Mouse (Mus musculus) embryo, embryonic 9.5 days (tissue): ENCODE measurements around the gene Iah1.
A peak's percentile ranks its signal among the peaks of the same experiment; 100 is the strongest.

Source experiments
- DNase-seq: peaks from one replicate; pipeline ENCODE4 v3.0.0-alpha.2; 2017; ENCODE audit errors: extremely low spot score

Iah1 gene

DNA sequence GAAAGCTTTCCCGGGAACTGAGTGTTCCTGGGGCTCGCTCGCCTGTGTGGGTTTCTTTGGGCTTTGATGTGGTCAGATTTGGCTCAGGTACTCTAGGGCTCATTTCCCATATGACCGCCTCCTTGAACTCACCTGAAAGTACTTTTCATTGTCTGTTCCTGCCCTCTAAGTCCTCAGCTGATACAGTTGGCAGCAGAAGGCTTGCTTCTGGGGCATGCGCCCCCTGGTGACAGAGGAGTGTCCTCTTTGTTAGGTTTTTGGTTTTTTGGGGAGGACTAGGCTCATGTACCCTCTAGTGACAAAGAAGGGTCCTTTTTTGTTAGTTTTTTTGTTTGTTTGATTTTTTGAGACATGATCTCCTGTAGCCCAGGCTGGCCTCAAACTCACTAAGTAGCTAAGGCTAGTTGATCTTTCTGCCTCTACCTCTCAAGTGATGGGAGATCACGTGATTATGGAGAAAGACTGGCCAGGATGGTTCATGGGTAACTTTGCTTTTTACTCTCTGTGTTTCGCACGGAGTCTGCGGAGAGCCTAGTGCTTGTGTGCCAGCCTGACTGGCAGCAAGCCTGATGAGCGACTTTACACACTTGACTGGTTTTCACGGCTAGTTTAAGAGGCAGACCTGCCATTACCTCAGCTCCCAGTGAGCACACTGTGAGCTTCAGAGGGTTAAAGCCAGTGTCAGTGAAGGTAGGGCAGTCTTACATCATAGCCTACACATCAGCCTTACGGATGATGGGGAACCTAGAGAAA, 2.1 kb downstream of the Iah1 start:
- peak; percentile 44 for DNase-seq

DNA sequence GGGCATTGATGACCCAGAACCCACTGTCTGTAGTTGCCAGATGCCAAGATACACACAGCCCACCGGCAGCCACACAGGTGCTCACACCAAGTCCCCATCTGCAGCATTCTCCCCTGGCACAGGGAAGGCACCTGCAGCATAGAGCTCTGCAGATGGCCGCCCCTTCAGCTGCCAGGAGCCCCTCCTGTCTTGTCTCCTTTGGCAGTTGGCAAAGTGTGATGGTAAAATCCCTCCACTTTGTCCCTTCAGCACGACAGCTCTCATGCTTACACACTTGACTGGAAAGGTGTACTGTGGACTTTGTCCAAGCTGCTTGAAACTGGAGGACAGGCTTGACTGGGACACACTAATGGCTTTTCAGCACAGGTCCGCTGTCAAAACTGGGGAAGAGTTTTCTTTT, 4.1 kb downstream of the Iah1 start:
- no peak for DNase-seq

DNA sequence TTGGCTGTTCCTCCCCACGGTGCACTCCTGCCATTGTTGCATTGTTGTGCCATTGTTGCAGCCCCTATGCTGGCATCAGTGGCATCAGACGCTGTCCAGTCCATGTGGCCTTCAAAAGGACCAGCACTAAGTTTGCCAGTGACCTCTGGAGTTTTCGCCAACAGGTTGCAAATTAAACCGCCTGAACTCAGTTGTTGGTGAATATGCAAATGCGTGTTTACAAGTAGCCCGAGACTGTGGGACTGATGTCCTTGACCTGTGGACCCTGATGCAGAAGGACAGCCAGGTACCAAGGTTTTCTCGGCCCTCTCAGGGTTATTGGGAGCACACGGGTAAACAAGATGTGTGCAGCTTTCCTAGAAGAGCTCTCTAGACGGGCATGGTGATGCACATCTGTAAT, 5.0 kb downstream of the Iah1 start:
- DNase-seq = no peak

DNA sequence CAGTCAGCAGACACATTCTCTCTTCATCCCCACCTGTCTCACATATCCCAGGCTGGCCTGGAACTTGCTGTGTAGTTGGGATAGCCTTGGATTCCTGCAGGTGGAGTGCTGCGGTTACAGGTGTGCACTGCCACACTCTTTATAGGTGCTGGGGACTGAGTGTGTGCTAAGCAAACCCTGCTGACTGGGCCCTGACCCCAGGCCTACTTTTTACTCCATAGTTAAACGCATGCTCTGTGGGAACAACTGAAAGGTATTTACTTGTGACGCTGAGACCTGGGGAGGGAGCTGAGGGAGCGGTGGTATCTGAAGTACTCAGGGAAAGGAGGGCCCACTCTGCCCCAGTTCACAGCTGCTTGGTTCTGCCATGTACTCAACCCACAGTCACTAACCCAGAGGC, 6.1 kb downstream of the Iah1 start:
- DNase-seq = no peak

DNA sequence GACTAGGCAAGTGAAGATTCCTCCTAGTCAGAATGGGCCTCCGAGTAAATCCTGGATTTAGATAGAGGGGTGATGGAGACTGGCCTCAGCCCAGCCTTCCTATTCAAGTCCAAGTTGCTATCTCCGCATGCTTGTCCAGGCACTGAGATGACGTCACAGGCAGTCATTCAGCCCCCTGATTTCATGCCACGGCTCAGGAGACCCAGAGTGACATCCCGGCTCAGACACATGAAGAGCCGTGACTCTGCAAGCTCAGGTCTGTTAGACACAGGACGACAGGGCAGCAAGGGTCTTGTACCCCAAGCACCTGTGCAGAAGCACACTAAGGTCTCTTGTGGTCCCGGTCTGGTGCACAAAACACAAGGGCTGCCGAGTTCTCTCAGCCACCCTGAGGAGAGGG, 6.7 kb downstream of the Iah1 start:
- DNase-seq = no peak

DNA sequence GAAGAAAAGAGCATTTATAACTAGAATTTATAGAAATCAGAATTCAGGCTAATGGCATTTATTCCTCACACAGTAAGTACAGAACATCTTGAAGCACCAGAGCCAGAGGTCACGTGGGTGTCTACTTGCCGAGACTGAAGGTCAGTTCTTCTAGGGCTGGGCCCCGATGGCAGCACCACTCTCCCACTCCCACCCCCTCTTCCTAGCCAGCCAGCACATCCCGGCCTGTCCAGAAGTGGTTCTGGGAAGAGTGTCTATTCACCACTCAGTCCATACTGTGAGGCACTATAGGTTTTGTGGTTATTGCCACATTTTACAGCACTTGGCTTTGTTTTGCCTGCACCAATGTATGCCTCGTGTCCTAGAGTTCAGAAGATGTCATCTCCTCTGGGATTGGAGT, 7.9 kb downstream of the Iah1 start:
- no peak for DNase-seq

DNA sequence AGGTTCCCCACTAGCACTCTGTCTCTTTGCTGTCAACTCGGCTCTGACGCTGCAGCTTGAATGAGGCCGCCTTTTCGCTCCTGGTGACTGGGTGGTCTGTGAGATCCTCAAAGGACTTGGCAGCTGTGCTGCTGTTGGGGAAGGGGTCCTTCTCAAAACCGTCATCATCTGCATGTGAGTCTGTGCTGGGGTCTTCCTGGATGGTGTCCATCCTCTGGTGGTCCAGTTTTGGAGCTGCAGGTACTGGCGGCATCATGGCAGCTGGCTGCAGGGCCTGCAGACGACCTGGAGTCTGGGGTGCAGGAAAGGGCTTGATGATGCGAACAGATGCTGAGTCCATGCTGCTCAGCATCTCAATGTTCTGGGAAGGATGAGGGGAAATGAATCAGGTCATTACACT, 9.1 kb downstream of the Iah1 start:
- no peak for DNase-seq

DNA sequence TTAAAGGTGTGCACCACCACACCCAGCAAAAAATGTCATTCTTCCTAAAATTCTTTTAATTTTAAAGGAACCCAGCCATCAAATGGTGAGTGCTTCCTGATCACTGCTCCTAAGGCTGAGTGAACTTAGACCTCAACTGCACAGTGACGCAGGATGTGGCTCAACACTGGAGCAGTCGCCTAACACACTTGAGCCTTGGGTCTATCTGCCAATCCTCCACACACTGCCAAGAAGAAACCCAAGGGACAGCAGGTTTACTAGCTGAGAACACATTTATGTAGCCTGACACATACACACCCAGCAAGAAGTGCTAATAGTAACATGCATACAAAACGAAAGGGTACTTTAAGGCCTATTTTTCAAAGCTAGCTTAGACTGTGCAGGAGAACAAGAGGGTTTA, 10.1 kb downstream of the Iah1 start:
- no peak for DNase-seq

DNA sequence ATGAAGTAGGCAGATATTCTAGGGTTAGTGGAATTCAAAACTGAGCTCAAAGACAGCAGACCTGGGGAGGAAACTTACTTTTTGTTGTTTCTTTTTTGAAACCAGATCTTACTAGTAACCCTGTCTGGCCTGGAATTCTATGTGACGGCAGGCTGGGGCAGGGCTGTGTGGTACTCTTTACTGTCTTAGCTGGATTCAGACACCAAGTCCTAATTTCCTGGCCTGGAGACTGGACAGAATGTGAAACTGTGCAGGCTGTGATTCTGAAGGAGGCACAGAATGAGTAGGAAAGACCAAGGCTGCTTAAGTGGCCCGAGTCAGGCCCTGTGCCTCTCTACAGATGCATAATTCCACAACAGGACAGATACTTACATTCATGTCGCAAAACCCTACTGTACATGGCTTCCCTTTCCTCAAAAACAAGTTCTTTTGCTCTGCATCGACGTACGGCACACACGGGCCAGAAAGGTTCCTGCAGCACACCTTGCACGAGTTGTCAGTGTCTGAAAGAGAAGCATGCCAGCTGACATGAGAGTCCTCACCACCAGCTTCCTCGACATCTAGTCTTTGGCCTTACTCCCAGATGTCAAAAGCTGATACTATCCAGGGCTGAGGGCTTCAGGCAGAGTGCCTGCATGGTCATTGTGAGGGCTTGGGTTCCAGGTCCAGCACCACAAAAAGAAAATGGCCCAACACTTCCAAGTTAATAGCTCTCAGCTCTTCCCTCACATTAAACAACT, 13.6 kb downstream of the Iah1 start:
- DNase-seq = no peak

DNA sequence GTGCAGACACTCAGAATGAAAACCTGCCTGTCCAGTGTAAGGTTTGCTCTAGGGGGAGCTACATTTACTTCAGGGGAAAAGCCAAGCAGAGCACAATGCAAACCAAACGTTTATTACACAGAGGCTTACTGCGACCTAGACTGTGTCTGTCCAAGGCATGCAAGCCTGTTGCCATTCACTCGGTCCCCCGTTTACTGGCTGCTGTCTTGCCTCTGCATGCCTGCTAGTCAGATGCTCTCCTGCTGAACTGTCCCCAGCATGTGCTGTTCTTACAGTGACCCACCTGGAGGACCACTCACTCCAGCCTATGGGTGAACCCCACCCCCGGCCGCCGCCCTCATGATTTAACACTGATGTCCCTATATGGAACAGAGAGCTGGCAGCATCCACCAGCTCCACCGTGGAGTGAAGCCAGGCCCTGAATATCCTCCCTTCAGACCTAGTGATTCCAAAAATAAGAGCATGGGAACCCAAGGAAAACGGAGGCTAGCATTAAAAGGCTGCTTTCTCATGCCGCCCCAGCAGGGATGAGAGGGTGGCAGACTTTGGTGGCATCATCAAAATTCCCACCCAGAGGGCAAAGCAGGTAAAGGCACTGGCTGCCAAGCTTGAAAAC, 14.9 kb downstream of the Iah1 start:
- no peak for DNase-seq

DNA sequence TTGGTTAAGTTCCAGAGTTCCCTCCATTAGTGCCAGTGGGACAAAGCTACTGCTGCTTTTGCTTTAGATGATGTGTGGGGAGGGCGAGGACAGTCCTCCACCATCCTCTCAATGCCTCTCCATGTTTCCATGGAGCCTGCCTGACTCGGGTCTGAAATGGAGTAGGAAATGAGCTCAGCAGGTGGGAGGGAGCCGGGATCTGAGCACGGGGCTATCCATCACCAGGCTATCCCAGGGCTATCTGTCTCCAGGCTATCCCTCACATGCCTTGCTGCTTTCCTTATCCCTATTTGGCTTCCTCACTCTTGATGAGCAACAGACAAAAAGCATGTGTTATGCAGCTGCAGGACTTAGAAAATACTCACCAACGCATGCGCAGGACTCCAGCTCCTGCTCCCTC, 15.5 kb downstream of the Iah1 start:
- DNase-seq = no peak

DNA sequence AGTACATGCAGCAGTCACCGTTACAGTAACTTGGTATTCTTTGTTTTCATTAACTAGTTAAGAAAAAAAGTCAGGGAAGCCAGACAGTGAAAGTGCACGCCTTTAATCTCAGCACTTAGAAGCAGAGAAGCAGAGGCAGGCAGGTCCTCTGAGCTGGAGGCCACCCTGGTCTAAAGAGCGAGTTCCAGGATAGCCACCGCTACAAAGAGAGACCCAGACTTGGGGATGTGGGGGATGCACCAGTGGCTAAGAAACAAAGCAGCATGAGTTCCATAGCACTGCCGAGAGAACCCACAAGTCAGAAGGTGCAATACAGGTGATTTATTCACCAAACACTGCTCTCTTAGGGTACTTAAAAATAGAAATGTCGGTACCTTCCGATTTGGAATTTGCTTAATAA, 16.8 kb downstream of the Iah1 start:
- DNase-seq = no peak

DNA sequence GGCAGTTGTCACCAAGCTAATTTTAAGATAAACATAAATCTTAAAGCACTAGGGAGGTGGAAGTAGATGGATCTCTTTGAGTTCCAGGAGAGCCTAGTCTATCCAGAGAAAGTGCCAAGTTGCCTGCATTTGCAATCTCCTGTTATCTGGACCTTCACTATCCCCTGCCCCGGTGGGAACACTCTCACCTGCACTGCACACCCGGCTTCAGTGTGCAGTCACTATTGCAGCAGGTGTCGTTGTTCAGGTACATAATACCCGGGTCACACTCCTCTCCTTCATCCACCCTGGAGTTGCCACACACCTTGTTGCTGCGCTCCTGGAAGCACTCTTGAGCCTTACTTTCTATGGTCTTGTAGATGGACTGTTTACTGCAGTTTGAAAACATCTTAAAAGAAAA, 17.6 kb downstream of the Iah1 start:
- no peak for DNase-seq

DNA sequence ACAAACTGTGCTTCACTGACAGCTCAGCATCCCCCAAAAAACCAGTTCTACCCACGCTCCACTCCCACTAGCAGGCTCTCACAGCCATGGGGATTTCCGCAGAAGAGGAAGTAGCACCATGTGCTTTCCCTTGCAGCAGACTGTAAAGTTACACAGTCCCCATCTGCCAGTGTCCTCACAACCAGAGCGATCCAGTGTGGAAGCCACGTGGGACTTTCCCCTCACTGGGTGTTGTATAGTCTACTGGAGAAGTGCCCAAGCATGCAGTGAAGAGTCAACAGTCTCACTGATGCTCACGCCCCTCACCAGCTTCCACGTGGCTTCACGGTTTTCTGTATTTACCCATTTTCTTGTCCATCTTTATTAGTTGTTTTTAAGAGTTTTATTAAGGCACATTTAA, 19.7 kb downstream of the Iah1 start:
- no peak for DNase-seq

DNA sequence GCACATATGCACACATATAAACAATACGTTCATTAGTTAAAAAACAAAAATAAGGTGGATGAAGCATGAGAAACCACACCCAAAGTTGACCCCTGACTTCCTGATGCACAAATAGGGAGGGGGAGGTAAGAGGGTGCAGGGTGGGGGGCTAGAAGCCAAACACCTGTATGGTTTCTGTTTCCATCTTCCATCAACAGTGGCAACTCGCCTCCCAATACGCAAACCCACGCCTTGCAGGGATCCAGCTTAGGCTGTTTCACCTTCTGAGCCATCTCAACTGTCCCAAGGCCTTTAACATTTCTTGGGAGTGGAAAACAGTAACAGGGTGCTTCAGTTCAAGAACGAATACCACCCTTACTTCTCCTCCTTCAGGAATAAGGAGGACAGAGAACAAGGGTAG, 21.0 kb downstream of the Iah1 start:
- no peak for DNase-seq

DNA sequence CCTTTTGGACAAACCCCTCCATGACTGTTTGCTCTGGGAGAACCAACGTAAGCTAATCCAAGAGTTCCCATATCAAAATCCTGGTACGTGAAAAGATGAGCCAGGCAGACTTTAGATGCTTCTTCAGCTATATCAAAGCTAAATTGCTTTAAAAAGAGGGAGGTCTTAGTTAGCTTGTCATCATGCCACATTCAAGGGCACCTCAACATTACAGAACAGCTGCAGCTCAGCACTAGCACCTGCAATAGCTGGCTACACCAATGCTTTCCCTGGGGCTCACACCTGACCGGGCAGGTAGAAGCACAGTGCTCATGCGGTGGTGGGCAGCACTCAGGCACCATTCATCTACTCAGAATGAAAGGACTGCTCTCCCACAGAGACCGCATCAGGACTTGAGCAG, 24.5 kb downstream of the Iah1 start:
- no peak for DNase-seq

DNA sequence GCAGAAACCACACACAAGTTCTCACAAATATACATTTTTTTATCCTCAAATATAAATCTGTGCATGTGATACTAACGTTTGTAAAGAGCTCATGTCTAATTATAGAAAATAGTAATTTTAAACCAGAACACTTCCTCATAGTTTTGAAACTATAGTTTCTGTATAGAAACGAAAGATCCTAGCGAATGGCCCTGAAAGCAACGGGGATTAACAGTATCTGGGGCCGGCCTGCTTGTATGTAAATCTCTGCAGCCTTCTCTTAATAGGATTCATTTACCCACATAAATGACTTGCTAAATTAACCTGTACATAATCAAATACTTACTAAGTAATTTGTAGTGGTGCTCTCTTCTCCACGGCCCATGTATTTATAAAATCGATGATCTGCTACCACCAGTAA, 30.8 kb downstream of the Iah1 start:
- no peak for DNase-seq

DNA sequence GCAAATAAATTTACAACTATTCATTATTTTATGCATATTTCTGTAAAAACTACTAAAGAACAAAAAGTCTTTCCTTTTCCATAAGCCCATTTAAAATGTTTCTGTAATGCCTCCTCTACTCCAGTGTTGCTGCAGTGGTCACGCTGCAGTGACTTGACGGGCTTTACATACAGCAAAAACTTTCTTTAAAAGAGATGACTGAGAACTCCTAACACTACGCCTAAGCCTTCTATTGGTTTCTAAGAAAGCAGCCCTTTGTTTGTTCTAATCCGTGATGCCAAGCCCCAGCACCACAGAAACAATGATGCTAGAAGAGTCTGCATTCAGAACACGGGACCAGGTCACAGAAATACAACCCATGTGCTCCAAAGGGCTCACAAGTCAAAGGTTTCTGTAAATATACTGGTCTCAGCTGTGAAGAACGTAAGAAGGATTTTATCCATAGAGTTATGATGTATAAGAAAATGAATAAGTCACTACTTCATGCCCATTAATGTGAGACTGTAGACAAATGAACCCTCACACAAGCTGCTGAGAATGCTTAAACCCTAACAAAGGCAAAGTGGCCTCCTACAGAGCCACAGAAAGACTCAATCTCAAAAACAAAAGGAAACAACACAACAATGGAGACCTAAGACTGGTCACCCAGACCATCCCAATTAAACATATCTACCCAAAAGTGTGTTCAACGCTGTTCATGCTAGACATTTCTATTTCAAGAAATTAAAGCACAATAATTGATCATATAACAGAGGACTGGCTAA, 34.1 kb downstream of the Iah1 start:
- peak; percentile 12 for DNase-seq

DNA sequence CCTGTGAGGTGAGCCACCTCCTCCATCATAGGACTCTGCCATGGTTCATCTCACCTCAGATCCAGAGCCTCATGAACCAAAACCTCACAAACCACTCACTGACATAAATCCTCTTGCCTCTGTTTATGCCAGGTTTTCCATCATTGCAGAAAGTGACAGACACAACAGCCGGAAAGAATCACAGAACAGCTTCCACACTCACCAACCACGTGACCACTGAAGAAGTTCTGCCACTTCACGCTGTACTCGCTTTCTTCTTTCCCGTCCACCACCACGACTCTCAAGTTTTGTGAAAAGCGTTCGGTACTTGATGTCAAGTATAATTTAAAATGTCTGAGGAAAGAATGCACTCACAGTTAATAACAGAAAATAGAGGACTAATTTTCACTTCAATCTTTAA, 37.5 kb downstream of the Iah1 start:
- no peak for DNase-seq

DNA sequence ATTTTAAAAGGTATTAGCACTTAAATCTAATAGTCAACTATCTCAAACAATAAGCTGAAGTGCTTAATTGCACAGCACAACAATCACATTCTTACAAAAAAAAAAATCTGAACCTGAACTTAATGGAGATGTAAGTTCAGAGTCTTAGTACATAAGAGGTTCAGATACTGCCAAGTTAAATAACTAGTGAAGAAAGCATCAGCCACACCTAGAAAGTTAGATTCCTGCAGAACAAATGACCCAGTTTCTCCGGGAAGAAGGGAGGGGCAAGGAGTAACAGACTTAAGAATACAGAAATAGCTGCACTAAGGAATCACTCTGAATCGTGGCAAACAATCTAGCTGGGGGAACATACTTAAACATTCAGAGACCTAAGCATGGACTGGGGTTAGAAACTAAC, 46.5 kb downstream of the Iah1 start:
- DNase-seq = no peak

DNA sequence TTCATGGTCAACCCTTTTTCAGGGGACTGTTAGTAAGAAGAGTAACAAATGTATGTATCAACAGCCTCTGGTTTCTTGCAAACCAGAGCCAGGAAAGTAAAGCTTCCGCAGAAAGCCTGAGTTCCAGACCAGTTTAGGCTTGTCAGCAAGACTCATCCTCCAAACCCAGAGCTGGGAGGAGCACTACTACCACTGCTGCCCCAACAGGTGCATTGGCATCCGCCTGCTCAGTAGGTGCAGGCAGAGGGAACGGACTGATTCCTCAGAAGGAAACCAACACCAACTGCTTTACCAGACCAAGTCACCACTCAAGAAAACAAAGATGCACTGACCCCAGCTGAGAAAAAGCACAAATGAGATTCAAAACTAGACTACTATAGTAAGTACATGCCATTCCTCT, 47.0 kb downstream of the Iah1 start:
- no peak for DNase-seq

DNA sequence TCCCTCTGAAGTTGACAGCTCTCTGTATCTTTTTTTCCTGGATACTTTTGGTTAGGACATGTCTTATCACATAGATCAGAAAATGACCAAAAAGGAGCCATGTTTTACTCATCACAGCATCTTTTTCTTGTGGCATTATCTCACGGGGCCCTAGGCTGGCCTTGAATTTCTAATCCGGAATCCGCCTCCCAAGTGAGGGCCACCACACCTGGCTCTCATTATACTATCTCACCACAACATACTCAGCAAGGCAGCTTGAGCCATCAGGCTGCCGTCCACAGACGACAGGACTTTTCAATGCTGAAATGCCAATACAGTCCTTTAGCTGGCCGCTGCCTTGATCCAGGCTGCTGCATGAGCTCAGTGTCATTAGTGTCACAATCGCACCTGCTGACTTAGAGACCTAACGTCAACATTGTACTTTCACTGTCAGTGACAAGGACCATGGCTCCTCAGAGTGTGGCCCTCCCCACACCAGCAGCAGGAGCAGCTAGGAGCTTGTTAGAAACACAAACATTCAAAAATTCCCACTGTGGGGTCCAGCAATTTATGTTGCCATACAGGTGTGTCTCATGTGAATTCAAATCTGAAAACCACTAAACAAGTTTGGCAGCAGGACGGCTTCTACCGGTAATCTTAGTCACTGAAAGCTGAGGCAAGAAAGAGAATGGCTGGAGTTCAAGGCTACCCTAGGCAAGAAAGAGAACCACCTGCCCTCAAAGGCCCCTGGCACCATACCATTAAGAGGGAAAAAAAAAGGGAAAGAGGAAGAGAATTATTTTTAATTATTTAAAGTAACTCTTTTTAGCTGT, 48.6 kb downstream of the Iah1 start:
- no peak for DNase-seq
